Mouse (Mus musculus): ENCODE measurements around the gene Tefm.
"Not testable (repeated sequence)": the region's sequence is repeated elsewhere in the genome, so short reads cannot be mapped to it uniquely, and the experiment has no call there.

The Tefm gene

DNA sequence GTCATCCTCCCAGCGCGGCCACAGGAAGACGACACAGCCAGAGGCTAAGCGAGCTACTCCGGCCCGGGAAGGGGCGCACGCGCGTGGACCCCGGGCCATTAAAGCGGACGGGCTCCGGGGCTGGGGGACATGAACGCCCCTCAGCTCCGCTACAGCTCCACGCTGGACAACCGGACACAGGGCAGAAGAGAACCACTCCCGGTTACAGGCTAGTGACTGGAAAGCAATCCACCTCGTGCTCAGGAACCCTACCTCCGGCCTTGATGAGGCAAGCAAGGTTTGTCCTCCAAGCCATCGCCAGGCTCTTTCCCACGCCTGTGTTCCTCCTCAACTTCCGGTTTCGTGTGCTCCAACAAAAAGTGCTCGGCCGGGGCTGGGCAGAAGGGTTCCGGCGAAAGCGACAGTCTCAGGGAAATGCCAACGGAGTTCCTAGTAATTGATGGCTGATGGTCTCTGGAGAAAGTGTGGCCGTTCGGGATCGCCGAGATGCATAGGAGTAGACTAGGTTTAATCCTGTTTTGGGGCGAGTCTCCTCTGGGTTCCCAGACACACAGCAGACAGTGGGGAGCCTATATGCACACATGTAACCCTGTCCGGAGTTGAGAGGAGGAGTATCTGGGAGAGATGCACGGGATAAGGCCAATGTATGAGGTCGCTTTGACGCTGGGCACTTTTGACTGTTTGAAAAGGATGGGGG is at the start of gene Tefm:
Gene Tefm (minus strand): TSS at position 351 of the 697 bp plus-strand sequence.
- peak; percentile 72 to 85 for DNase-seq

DNA sequence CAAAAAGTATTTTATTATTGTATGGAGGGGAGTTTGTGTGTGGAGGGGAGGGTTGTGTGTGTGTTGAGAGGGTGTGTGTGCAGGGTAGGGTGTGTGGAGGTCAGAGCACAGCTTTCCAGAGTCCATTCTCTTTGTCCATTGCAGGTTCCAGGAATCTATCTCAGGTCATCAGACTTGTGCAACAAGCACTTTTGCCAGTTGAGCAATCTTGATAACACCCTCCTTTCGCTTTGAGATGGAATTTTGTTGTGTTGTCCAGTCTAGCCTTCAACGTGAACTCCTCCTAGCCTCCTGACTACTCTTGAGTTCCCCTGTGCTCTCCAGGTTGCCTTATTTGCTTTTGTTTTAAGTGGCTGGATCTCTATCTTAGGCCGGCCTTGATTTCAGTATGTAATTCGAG is 48.3 kb upstream of the Tefm start:
- no peak for DNase-seq

DNA sequence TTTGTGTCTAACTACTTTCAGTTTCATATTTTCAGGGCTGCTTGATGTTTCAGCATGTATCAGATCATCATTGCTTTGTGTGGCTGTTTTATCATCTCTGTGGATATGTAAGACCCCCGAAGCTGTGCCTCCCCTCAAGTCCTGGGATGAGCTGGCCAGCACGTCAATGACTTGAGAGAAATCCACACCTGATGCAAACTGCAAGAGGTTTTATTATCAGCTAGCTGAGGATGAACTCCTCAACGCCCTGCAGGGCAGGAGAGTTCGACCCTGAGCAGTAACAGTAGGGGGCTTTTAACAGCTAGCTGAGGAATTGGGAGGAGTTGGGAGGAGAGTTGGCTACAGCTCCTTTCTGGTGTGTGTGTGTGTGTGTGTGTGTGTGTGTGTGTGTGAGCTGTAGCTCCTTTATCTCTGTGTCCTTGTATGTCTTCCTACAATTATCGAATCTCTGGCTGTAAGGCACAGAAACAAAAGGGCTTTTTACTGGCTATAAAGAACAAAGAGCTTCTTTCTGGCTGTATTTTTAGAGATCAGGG is 43.5 kb upstream of the Tefm start:
- not testable (repeated sequence) for DNase-seq

DNA sequence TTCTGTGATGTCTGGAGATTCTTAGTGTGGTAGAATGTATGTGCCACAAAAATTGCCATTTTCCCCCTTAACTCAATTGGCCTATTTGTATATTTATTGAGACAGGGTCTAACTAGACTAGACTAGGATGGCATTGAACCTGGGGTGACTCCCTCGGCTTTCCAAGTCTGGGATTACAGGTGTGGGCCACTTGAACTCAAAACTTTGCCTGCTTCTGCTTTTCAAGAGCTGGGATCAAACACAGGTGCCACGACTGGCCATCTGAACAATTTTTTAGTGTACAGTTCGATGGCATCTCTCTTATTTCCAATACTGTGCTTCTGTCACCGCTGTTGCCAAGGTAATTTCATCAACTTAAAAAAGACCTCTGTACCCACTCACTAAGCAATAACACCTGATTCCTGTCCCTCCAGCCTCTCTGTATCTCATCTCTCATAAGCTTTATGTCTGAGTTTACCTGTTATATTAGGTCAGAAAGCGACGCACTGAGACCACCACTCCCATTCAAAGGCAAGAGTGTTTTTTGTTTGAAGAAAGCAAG is 42.6 kb upstream of the Tefm start:
- DNase-seq, result no peak

GRCm38 (mm10) chr11:80183705-80184255 is 41.8 kb upstream of the Tefm start, which contains the start of gene Rnf135:
Rnf135 (plus strand) TSS chr11:80183851.
- DNase-seq, result peak; percentile 94 to 96

DNA sequence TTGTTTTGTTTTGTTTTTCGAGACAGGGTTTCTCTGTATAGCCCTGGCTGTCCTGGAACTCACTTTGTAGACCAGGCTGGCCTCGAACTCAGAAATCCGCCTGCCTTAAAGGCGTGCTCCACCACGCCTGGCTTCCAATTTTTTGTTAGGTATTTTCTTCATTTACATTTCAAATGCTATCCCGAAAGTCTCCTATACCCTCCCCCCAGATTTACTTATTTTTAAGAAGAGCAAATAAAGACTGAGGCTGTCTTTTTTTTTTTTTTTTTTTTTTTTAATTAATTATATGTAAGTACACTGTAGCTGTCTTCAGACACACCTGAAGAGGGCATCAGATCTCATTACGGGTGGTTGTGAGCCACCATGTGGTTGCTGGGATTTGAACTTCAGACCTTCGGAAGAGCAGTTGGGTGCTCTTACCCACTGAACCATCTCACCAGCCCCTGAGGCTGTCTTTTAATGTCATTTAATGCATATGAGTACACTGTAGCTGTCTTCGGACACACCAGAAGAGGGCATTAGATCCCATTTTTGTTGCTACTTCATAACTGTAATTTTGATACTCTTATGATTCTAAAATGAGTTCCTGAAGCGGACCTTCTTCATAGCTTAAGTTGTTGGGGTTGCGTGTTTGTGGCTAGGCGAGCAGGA is 41.2 kb upstream of the Tefm start:
- not testable (repeated sequence) for DNase-seq

DNA sequence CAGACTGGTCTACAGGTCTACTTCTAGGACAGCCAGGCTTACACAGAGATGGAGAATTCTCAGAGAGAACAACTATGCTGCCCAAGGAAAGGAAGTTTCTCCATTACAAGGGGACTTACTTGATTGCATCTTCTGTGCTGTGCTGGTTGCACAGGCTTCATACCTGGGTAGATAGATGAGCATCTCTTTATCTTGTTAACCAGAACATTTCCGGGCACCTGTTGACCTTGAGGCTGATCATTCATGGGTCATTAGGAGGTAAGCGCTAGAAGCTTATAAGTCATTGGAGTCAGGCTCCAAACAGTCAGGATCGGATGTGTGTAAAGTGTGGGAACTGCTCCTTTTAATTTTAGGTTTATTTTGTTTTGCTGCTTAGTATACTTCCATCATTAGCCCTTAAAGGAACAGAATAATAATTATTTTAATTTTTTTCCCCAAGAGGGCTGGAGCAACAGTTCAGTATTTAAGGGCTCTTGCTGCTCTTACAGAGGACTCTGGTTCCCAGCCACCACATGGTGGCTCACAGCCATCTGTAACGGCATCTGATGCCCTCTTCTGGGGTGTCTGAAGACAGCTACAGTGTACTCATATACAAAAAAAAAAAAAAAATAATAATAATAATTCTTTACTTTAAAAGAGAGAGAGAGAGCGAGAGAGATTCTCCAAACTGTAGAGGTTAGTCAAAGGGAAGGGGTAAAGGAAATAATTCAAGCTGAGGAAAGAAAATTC is 39.2 kb upstream of the Tefm start:
- no peak for DNase-seq

- no peak for DNase-seq
Observed at GRCm38 (mm10) chr11:80178316-80178715, 36.3 kb upstream of the Tefm start.

DNA sequence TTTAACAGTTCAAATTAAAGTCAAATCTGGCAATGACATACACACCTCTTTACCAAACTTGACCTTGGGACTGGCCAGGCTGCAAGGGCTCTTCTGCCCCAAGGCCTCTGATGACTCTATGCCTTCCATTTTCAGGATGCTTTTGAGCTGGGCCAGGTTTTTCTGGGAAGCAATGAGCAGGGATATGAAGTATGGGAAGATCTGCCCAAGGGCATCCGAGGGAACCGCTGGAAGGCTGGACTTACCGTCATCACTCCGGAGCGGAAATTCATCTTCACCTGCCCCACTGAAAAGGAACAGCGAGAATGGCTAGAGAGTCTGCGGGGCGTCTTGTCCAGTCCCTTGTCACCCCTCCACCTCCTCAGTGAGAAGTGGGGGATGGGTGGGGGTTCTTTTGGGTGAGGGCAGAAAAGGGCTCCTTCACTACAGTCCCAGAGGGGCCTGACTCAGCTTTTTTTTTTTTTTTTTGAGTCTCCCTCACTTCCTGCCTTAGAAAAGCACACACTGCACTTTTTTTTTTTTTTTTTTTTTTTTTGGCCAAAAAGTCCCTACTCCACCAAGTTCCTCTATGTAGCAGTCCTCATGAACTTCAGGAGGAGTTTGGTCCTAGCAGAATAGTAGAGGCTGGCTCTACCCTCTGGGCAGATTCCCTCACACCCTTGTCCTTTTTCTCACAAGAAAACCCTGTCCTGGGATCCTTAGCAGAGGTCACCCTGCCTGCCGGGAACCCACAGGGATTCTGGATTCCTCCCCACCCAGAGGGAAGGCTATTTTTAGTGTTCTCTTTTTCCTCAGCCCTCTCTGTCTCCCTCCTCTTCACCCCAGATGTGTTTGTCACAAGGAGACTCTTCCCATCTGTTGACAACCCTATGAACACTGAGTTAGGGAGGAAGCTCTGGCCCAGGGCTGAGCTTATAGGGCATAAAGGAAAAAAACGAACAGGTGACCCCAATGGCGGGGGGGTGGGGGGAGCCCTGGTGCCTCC is 35.2 kb upstream of the Tefm start:
- DNase-seq, result no peak

DNA sequence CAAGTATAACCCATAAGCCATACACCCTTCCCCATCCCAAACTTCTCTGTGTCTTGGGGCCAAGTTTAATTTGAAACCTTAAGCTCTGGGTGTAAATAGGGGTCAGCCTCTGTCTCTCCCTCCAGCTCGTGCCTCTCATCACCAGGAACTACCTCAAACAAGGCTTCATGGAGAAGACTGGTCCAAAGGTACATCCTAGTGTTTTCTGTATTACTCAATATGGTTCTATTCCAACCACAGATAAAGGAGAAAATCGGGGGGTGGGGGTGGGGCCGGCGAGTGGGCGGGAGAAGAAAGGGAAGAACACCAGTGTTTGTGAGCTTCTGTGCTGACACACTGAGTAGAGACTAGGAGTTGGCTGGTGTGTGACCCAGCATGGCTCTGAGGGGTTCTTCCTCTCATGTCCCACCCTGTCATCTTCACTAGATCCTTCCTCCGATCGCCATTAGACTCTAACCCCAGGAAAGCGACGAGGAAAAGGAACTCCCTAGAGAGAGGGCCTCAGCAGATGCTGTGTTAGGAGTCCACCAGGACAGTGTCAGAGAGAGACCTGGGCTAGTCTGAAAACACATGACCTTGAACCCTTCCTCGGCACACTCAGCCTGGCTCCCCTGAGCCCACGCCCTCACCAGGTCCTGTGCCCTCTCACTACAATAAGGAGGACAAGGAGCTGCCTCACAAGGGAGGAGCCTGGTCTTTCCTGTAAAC is 32.1 kb upstream of the Tefm start:
- DNase-seq, result no peak

- peak; percentile 92 to 93 for DNase-seq
Observed at GRCm38 (mm10) chr11:80171884-80172283, 29.9 kb upstream of the Tefm start.

- no peak for DNase-seq
Observed at GRCm38 (mm10) chr11:80170351-80170750, 28.4 kb upstream of the Tefm start.

DNA sequence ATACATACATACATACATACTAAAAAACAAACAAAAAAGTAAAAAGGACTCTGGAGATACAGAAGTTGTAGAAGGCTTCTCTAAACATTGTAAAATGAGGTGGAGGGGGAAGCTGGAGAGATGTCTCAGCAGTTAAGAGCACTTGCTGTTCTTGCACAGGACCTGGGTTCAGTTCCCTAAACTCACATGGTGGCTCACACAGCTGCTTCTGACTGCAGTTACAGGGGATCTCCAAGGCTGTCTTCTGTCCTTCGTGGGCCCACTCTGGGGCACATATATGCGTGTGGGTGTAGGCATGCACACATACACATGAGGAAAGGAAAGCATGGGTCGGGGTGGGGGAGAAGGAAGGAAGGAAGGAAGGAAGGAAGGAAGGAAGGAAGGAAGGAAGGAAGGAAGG is 27.7 kb upstream of the Tefm start:
- no peak for DNase-seq

GRCm38 (mm10) chr11:80168611-80169249 is 26.8 kb upstream of the Tefm start:
- DNase-seq, result no peak

GRCm38 (mm10) chr11:80168121-80168520 is 26.1 kb upstream of the Tefm start:
- DNase-seq, result no peak

DNA sequence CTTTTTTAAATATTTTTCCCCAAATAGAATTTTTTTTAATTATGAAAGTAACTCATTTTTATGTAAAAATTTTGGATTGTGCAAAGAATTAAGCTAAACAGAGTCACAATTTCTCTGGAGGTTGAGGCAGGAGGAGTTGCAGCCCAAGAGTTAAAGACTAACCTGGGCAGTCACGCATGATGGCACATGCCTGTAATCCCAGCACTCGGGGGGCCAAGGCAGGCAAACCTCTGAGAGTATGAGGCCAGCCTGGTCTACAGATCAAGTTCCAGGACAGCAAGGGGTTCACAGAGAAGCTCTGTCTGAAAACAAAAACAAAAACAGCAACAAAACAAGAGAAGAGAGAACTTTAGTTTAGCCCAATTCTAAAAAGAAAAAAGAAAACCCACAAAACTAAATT is 22.2 kb upstream of the Tefm start:
- peak; percentile 72 to 78 for DNase-seq

- no peak for DNase-seq
Observed at GRCm38 (mm10) chr11:80163362-80164116, 21.6 kb upstream of the Tefm start.

DNA sequence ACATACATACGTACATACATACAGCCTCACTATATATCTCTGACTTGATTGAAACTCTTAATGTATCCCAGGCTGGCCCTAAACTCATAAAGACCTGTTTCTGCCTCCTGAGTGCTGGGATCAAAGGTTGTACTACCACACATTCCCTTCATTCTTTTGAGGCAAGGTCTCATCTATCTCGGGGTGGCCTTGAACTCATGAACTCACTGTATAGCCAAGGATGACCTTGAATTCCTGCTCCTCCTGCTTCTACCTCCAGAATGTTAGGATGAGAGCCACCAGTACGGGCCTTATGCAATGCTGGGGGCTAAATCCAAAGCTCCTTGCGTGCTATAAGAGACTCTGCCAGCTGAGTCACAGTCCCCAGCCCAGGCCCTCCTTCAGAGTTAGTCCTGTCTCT is 19.1 kb upstream of the Tefm start:
- no peak for DNase-seq

GRCm38 (mm10) chr11:80159018-80159417 is 17.0 kb upstream of the Tefm start:
- DNase-seq, result no peak

GRCm38 (mm10) chr11:80156841-80157240 is 14.9 kb upstream of the Tefm start:
- no peak for DNase-seq
